ENCODE assay signal across 7 mouse cellular contexts in the genomic region with DNA sequence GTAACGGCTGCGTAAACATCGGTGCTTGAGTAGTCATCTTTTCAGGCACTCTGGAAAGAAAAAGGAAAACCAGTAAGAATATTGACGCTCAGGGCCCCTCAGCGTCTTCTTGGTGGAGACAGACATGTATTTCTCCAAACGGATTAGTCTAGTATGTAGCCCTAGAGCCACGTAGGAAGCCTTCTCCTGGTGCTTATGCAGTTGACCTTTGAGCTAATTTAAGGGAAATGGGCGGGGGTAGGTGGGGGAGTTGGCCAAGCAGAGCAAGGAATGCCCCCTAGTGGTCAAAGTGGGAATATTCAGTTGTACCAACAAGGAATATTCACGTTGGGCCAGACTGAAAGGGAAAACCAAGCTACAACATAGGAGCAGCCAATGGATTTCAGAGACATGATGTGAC. TPM values are rescaled to one million over a fixed set of nuclear protein-coding genes. Genes with fewer than 3 reads are reported as not detected.
A peak's percentile ranks its signal among the peaks of the same experiment; 100 is the strongest.
DNase-seq lines count a peak whose midpoint lies in the region; ATAC-seq lines count a peak whose summit lies in the region.

No protein-coding gene starts in this region.

- no peaks in the 10 kb centered on the region for H3K36me3 ChIP-seq in midbrain, embryonic 14.5 days (ENCODE audit: control insufficient read depth, insufficient read depth, low read length)
- H3K36me3 ChIP-seq in midbrain, embryonic 16.5 days (ENCODE audit: control insufficient read depth, insufficient read depth, low read length): no peaks in the 10 kb centered on the region
- H3K36me3 ChIP-seq in heart, embryonic 15.5 days: peaks cover 16% of the 10 kb centered on the region; the same call in 1 of the 2 replicates

- 0 out of 2 replicates have a peak, but pooled peaks cover 3% of the 10 kb centered on the region for H3K4me1 ChIP-seq in midbrain, embryonic 14.5 days (ENCODE audit: control insufficient read depth, insufficient read depth, low read length)
- no peaks in the 10 kb centered on the region for H3K4me1 ChIP-seq in midbrain, embryonic 16.5 days (ENCODE audit: control insufficient read depth, insufficient read depth, low read length)
- peaks cover 22% of the 10 kb centered on the region for H3K4me1 ChIP-seq in heart, embryonic 15.5 days (replicated peaks)

- peak; percentile 34 for DNase-seq in midbrain, embryonic 14.5 days
- peak; percentile 39 for DNase-seq in brain, adult 2 months (ENCODE audit: low read depth, low spot score)
- DNase-seq in frontal cortex, postnatal 25 days (ENCODE audit: low spot score in 2 of 2): no peak

- H3K9me3 ChIP-seq in midbrain, embryonic 14.5 days (ENCODE audit: control insufficient read depth, low read length): no peaks in the 10 kb centered on the region
- no peaks in the 10 kb centered on the region for H3K9me3 ChIP-seq in midbrain, embryonic 16.5 days (replicated peaks; ENCODE audit: control insufficient read depth, low read length, poor library complexity, severe bottlenecking)
- no peaks in the 10 kb centered on the region for H3K9me3 ChIP-seq in heart, embryonic 15.5 days (replicated peaks)

- H3K9ac ChIP-seq in midbrain, embryonic 14.5 days (replicated peaks; ENCODE audit: low read length): no peak overlapping the region
- H3K9ac ChIP-seq in midbrain, embryonic 16.5 days (ENCODE audit: low read depth, low read length): no peak overlapping the region
- H3K9ac ChIP-seq in heart, embryonic 15.5 days: peak overlapping the region; percentile 56

- no peak for ATAC-seq in midbrain, embryonic 14.5 days (ENCODE audit: low FRiP score, low TSS enrichment)
- no peak for ATAC-seq in midbrain, embryonic 16.5 days
- 0 out of 2 replicates have a peak, but pooled peaks have one; percentile 25 for ATAC-seq in heart, embryonic 15.5 days (replicated peaks; ENCODE audit: insufficient number of reproducible peaks, insufficient read depth, low FRiP score, low read depth)
- ATAC-seq in megakaryocyte, adult 5-6 weeks (ENCODE audit: poor library complexity, severe bottlenecking): peak; percentile 73
- ATAC-seq in erythroblast, adult 5-6 weeks (replicated peaks; ENCODE audit: low FRiP score, poor library complexity, severe bottlenecking): no peak

- H3K27me3 ChIP-seq in midbrain, embryonic 14.5 days (ENCODE audit: control insufficient read depth, insufficient read depth, low read length): no peaks in the 10 kb centered on the region
- H3K27me3 ChIP-seq in midbrain, embryonic 16.5 days (ENCODE audit: control insufficient read depth, insufficient read depth, low read depth, low read length): no peaks in the 10 kb centered on the region
- H3K27me3 ChIP-seq in heart, embryonic 15.5 days: no peaks in the 10 kb centered on the region

- H3K4me3 ChIP-seq in midbrain, embryonic 14.5 days (replicated peaks; ENCODE audit: low read depth, low read length): no peak overlapping the region
- H3K4me3 ChIP-seq in midbrain, embryonic 16.5 days (ENCODE audit: low read depth, low read length): no peak overlapping the region
- peak overlapping the region; percentile 55 for H3K4me3 ChIP-seq in heart, embryonic 15.5 days

- no peak overlapping the region for H3K4me2 ChIP-seq in midbrain, embryonic 14.5 days (ENCODE audit: low read length)
- H3K4me2 ChIP-seq in midbrain, embryonic 16.5 days (ENCODE audit: low read length): no peak overlapping the region
- H3K4me2 ChIP-seq in heart, embryonic 15.5 days: peak overlapping the region; percentile 57

- no peak overlapping the region for H3K27ac ChIP-seq in midbrain, embryonic 14.5 days (replicated peaks; ENCODE audit: low read depth, low read length)
- no peak overlapping the region for H3K27ac ChIP-seq in midbrain, embryonic 16.5 days (ENCODE audit: low read length)
- peak overlapping the region; percentile 91 for H3K27ac ChIP-seq in heart, embryonic 15.5 days

- WGBS in midbrain, embryonic 14.5 days: 49% methylated on average over 9 of the region's 9 CpGs
- 53% methylated on average over 9 of the region's 9 CpGs for WGBS in midbrain, embryonic 16.5 days
- 31% methylated on average over 9 of the region's 9 CpGs for WGBS in heart, embryonic 15.5 days

RNA-seq across cellular contexts. Expression of gene Ttn, which starts 2.2 kb away (rescaled TPM):
- polyA plus RNA-seq in midbrain, embryonic 14.5 days (2014; fragmentation: Nextera tagmentation; extraction: Ambion mirVana): 0.47 and 0.91 TPM in 2 replicates
- polyA plus RNA-seq in midbrain, embryonic 16.5 days (2015; fragmentation: Nextera tagmentation; extraction: Ambion mirVana): 0.21 and 0.42 TPM in 2 replicates
- polyA plus RNA-seq in heart, embryonic 15.5 days (2015; fragmentation: Nextera tagmentation; extraction: Ambion mirVana): 583 and 694 TPM in 2 replicates
- 0.02 TPM in 2 replicates for total RNA-seq in megakaryocyte, adult 5-6 weeks (2015)
- total RNA-seq in megakaryocyte, adult 5-6 weeks (2017): 0.04 and 0.11 TPM in 2 replicates
- not detected in 2 replicates for total RNA-seq in erythroblast, adult 5-6 weeks (2015; ENCODE audit: low replicate concordance)
- under 0.01 and 0.14 TPM in 2 replicates for total RNA-seq in erythroblast, adult 5-6 weeks (2017; ENCODE audit: low replicate concordance)

Comparison
In these comparisons a context has a peak if more than half of its experiments do, and no peak if none do; other contexts are left out.
1. ATAC-seq: peak in heart, embryonic 15.5 days (single experiment) and megakaryocyte, adult 5-6 weeks (single experiment); none in midbrain, embryonic 14.5 days (single experiment), midbrain, embryonic 16.5 days (single experiment) and erythroblast, adult 5-6 weeks (single experiment).
2. DNase-seq: peak in midbrain, embryonic 14.5 days (single experiment) and brain, adult 2 months (single experiment); none in frontal cortex, postnatal 25 days (0 of 2).
3. RNA of gene Ttn, which starts 2.2 kb away (polyA plus RNA-seq): 583 to 694 TPM in heart, embryonic 15.5 days; 0.47 to 0.91 TPM in midbrain, embryonic 14.5 days and 0.21 to 0.42 TPM in midbrain, embryonic 16.5 days; every median in the first group is over 100 times any median in the second.